Mouse (Mus musculus): ENCODE results near the gene Wipi1.

DNA sequence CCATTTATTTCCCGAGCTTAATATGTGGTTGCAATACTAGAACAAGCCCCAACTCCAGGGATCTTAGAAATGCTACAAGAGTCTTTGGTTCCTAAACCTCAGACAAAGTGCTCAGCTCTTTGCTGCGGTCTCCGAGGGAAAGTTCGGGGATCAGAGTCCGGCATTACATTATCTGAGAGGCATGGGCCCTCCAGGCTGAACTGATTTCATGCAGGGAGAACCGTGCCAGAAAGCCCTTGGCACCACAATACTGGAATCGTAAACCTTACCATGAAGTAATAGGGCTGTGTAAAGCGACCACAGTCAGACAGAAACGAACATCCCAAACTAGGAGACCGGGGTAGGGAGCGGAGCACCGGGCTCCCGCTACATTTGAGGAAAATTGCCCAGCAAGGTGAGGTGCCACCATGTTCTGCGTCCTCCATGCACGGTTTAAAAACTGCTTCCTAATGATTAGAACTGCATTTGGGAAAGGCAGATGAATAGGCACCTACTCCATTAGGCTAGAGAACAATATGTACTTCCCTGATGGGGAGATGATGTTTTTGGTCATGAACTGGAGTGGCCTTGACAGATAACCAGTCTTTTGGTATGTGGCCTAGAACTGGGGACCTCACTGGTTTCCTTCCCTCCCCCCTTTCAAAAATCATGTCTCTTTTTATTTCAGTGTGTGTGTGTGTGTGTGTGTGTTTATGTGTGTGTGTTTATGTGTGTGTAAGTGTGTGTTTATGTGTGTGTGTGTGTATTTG lies 47.1 kb downstream of the Wipi1 start:
- TF ChIP-seq POLR2A (IDR thresholded peaks at IDR 0.05; ENCODE audit: borderline replicate concordance, insufficient read depth, low read length) (no peak), CTCF (IDR thresholded peaks at IDR 0.05; ENCODE audit: borderline replicate concordance, insufficient read depth, low read depth, low read length) (no peak)
